Mouse (Mus musculus) stomach, postnatal 0 days (tissue): ENCODE data around the gene Fbxl2.

Source experiments
- CTCF ChIP-seq: IDR thresholded peaks from 2 replicates; pipeline ENCODE4 v1.5.1; 2016; ENCODE audit warnings: antibody characterized with exemption, low read depth, mild to moderate bottlenecking, moderate library complexity
- EP300 ChIP-seq: optimal IDR thresholded peaks from 2 replicates; pipeline ENCODE3; 2016; ENCODE audit warnings: antibody characterized with exemption

DNA sequence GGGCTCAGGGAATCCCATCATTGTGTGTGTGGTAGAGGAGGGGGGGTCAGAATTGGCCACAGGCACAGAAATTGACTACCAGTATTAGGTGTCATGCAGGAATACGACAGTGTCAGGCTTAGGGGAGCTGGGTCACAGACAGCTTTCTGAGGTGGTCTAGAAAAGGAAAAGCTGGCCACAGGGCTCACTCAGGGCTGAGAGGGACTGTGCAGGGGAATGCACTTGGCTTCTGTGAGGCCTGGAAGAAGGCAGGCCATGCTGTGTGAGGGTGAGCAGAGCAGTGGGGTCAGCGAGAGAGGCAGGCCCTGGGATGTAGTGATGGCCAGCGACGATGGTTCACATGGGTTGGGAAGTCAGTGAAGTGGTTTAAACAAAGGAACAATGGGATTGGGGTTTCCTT is 72.1 kb downstream of the Fbxl2 start:
- no peak for TF ChIP-seq CTCF
- no peak for TF ChIP-seq EP300
